Comparison of ENCODE assay signal across 19 mouse cellular contexts in the genomic region with DNA sequence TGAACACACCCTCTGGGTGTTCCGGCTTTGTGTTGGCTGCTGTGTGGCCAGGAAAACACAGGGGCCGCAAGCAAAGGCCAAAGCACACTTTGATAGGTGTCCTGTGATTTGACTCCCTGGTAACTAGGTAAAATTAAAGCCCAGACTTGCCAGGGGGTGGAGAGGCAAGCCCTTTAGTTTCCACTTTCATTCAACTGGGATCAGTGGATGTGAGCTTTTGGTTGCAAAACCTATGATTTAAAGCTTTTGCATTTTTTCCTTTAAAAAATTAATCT.
DNase-seq lines count a peak whose midpoint lies in the region; ATAC-seq and TF ChIP-seq lines count a peak whose summit lies in the region.
"Had no signal": no experiment of that assay in that cellular context is flagged by ENCODE, and none has a peak within 500 bp of the region (broad histone marks: within the 10 kb centered on the region; RNA-seq: fewer than 3 reads in every experiment).

No protein-coding gene starts in this region.

- 66% methylated on average over 2 of the region's 2 CpGs for WGBS in intestine, embryonic 16.5 days
- 91% methylated on average over 2 of the region's 2 CpGs for WGBS in intestine, embryonic 15.5 days
- WGBS in intestine, postnatal 0 days: 50% methylated on average over 2 of the region's 2 CpGs
- WGBS in liver, embryonic 13.5 days (ENCODE audit: insufficient replicate concordance): 69% methylated on average over 2 of the region's 2 CpGs

- H3K27ac ChIP-seq in intestine, embryonic 16.5 days (ENCODE audit: low read length): peak overlapping the region; percentile 45; the same call in 1 of the 2 replicates
- no peak overlapping the region for H3K27ac ChIP-seq in intestine, embryonic 15.5 days
- H3K27ac ChIP-seq in ES-Bruce4 (ENCODE audit: insufficient read depth, low read length): peak overlapping the region; percentile 66
- peak overlapping the region; percentile 72; the same call in 1 of the 2 replicates for H3K27ac ChIP-seq in intestine, postnatal 0 days (ENCODE audit: low read depth, low read length)
- H3K27ac ChIP-seq in liver, embryonic 13.5 days: peak overlapping the region; percentile 78
- H3K27ac ChIP-seq: forebrain, embryonic 12.5 days; left cerebral cortex, adult 2 months; limb, embryonic 13.5 days; neural tube, embryonic 12.5 days; stomach, embryonic 15.5 days had no signal

- TF ChIP-seq CTCF in ES-Bruce4 (IDR thresholded peaks at IDR 0.05; ENCODE audit: low read depth, low read length): no peak
- TF ChIP-seq CTCF in intestine, postnatal 0 days (IDR thresholded peaks at IDR 0.05; ENCODE audit: low read depth): no peak

- no peaks in the 10 kb centered on the region for H3K9me3 ChIP-seq in intestine, embryonic 16.5 days (ENCODE audit: control insufficient read depth, low read length)
- no peaks in the 10 kb centered on the region for H3K9me3 ChIP-seq in intestine, embryonic 15.5 days
- no peaks in the 10 kb centered on the region for H3K9me3 ChIP-seq in ES-Bruce4 (replicated peaks; ENCODE audit: control insufficient read depth, insufficient read depth, low read length, poor library complexity, severe bottlenecking)
- no peaks in the 10 kb centered on the region for H3K9me3 ChIP-seq in intestine, postnatal 0 days (ENCODE audit: control insufficient read depth)
- no peaks in the 10 kb centered on the region for H3K9me3 ChIP-seq in liver, embryonic 13.5 days (replicated peaks)
- H3K9me3 ChIP-seq: forebrain, embryonic 12.5 days; limb, embryonic 13.5 days; megakaryocyte, embryonic 14.5 days; neural tube, embryonic 12.5 days; stomach, embryonic 15.5 days had no signal

- no peaks in the 10 kb centered on the region for H3K36me3 ChIP-seq in intestine, embryonic 16.5 days (ENCODE audit: control insufficient read depth, insufficient read depth, low read length)
- no peaks in the 10 kb centered on the region for H3K36me3 ChIP-seq in intestine, embryonic 15.5 days
- no peaks in the 10 kb centered on the region for H3K36me3 ChIP-seq in ES-Bruce4 (ENCODE audit: control insufficient read depth, insufficient read depth, low read length, poor library complexity, severe bottlenecking)
- no peaks in the 10 kb centered on the region for H3K36me3 ChIP-seq in intestine, postnatal 0 days (ENCODE audit: control insufficient read depth, insufficient read depth)
- no peaks in the 10 kb centered on the region for H3K36me3 ChIP-seq in liver, embryonic 13.5 days
- H3K36me3 ChIP-seq: forebrain, embryonic 12.5 days; limb, embryonic 13.5 days; neural tube, embryonic 12.5 days; stomach, embryonic 15.5 days had no signal

- DNase-seq in liver, embryonic 13.5 days: no peak
- no peak for DNase-seq in thymus, postnatal 14 days
- no peak for DNase-seq in ovary, postnatal 10 days (ENCODE audit: low spot score)
- DNase-seq: cerebellum, adult 11 months; gastrocnemius, postnatal 36 days; heart, postnatal 4 days; right cerebral cortex, postnatal 14 days had no signal

- TF ChIP-seq POLR2A in ES-Bruce4 (IDR thresholded peaks at IDR 0.05; ENCODE audit: insufficient read depth, low read length): no peak

- H3K9ac ChIP-seq in intestine, embryonic 16.5 days (ENCODE audit: low read depth, low read length): no peak overlapping the region
- no peak overlapping the region for H3K9ac ChIP-seq in intestine, embryonic 15.5 days
- H3K9ac ChIP-seq in ES-Bruce4 (ENCODE audit: low read depth, poor library complexity, severe bottlenecking): peak overlapping the region; percentile 5; the same call in 1 of the 2 replicates
- no peak overlapping the region for H3K9ac ChIP-seq in intestine, postnatal 0 days (ENCODE audit: low read depth, low read length)
- no peak overlapping the region for H3K9ac ChIP-seq in liver, embryonic 13.5 days
- H3K9ac ChIP-seq: forebrain, embryonic 12.5 days; limb, embryonic 13.5 days; neural tube, embryonic 12.5 days; stomach, embryonic 15.5 days had no signal

- ATAC-seq in intestine, embryonic 16.5 days: no peak
- no peak for ATAC-seq in intestine, embryonic 15.5 days
- ATAC-seq in intestine, postnatal 0 days: 0 out of 2 replicates have a peak, but pooled peaks have one; percentile 3
- peak; percentile 12; the same call in 1 of the 2 replicates for ATAC-seq in liver, embryonic 13.5 days (ENCODE audit: low read depth)
- ATAC-seq: hindbrain, embryonic 16.5 days; lung, postnatal 0 days had no signal

- TF ChIP-seq EP300 in ES-Bruce4 (IDR thresholded peaks at IDR 0.05; ENCODE audit: insufficient read depth, low read depth, low read length): no peak

- H3K27me3 ChIP-seq in intestine, embryonic 16.5 days (replicated peaks; ENCODE audit: control insufficient read depth, insufficient read depth, low read length): no peaks in the 10 kb centered on the region
- H3K27me3 ChIP-seq in intestine, embryonic 15.5 days (replicated peaks): no peaks in the 10 kb centered on the region
- no peaks in the 10 kb centered on the region for H3K27me3 ChIP-seq in ES-Bruce4 (ENCODE audit: control insufficient read depth, insufficient read depth, low read length, poor library complexity, severe bottlenecking)
- H3K27me3 ChIP-seq in intestine, postnatal 0 days (replicated peaks; ENCODE audit: control insufficient read depth, insufficient read depth, low read length): no peaks in the 10 kb centered on the region
- H3K27me3 ChIP-seq in liver, embryonic 13.5 days: no peaks in the 10 kb centered on the region
- H3K27me3 ChIP-seq: forebrain, embryonic 12.5 days; limb, embryonic 13.5 days; megakaryocyte, embryonic 14.5 days; neural tube, embryonic 12.5 days; stomach, embryonic 15.5 days had no signal

- no peaks in the 10 kb centered on the region; the same call in 1 of the 2 replicates for H3K4me1 ChIP-seq in intestine, embryonic 16.5 days (ENCODE audit: control insufficient read depth, insufficient read depth, low read length)
- 0 out of 2 replicates have a peak, but pooled peaks cover 3% of the 10 kb centered on the region for H3K4me1 ChIP-seq in intestine, embryonic 15.5 days (replicated peaks)
- H3K4me1 ChIP-seq in ES-Bruce4 (ENCODE audit: control insufficient read depth, insufficient read depth, low read length): peaks cover 10% of the 10 kb centered on the region
- peaks cover 10% of the 10 kb centered on the region; the same call in 1 of the 2 replicates for H3K4me1 ChIP-seq in intestine, postnatal 0 days (replicated peaks; ENCODE audit: control insufficient read depth, insufficient read depth, low read length)
- H3K4me1 ChIP-seq in liver, embryonic 13.5 days (replicated peaks): peaks cover 3% of the 10 kb centered on the region; the same call in 1 of the 2 replicates
- H3K4me1 ChIP-seq: forebrain, embryonic 12.5 days; neural tube, embryonic 12.5 days had no signal

- no peak overlapping the region for H3K4me3 ChIP-seq in intestine, embryonic 16.5 days (ENCODE audit: low read length)
- H3K4me3 ChIP-seq in intestine, embryonic 15.5 days (replicated peaks): no peak overlapping the region
- no peak overlapping the region for H3K4me3 ChIP-seq in ES-Bruce4 (ENCODE audit: low read depth, low read length)
- H3K4me3 ChIP-seq in intestine, postnatal 0 days (ENCODE audit: low read depth, low read length): no peak overlapping the region
- H3K4me3 ChIP-seq in liver, embryonic 13.5 days (replicated peaks): no peak overlapping the region
- H3K4me3 ChIP-seq: forebrain, embryonic 12.5 days; left cerebral cortex, adult 2 months; limb, embryonic 13.5 days; megakaryocyte, embryonic 14.5 days; neural tube, embryonic 12.5 days; stomach, embryonic 15.5 days had no signal

- H3K4me2 ChIP-seq in intestine, embryonic 16.5 days (ENCODE audit: low read depth, low read length): no peak overlapping the region
- no peak overlapping the region for H3K4me2 ChIP-seq in intestine, embryonic 15.5 days (replicated peaks)
- no peak overlapping the region for H3K4me2 ChIP-seq in intestine, postnatal 0 days (replicated peaks; ENCODE audit: low read depth)
- no peak overlapping the region for H3K4me2 ChIP-seq in liver, embryonic 13.5 days
- H3K4me2 ChIP-seq: forebrain, embryonic 12.5 days; limb, embryonic 13.5 days; neural tube, embryonic 12.5 days; stomach, embryonic 15.5 days had no signal

Comparison
In these comparisons a context has a peak if more than half of its experiments do, and no peak if none do; other contexts are left out.
1. ATAC-seq: peak in intestine, postnatal 0 days (single experiment) and liver, embryonic 13.5 days (single experiment); none in intestine, embryonic 16.5 days (single experiment) and intestine, embryonic 15.5 days (single experiment).